Mouse (Mus musculus) neural tube, embryonic 15.5 days (tissue): Measurements from ENCODE around the gene Il20rb. TPM values are rescaled to one million over a fixed set of nuclear protein-coding genes. Genes with fewer than 3 reads are reported as not detected.

Experiments used
- ATAC-seq: fragments of 200-750 bp; cut with Nextera tagmentation; 2 replicates; pipeline ENCODE4 v1.8.0; 2017; ENCODE audit warnings: mild to moderate bottlenecking, moderate TSS enrichment, moderate library complexity; ENCODE audit not compliant: low FRiP score
- H3K27ac ChIP-seq: fragments of 300-500 bp; sonication (generic); replicated peaks from 2 replicates; pipeline ENCODE4 v1.5.1; 2015; ENCODE audit warnings: mild to moderate bottlenecking, inconsistent platforms
- H3K27me3 ChIP-seq: fragments of 300-500 bp; sonication (generic); replicated peaks from 2 replicates; pipeline ENCODE4 v1.6.1; 2015; ENCODE audit warnings: inconsistent platforms
- H3K36me3 ChIP-seq: fragments of 300-500 bp; sonication (generic); 2 replicates; pipeline ENCODE4 v1.6.1; 2015; ENCODE audit warnings: inconsistent platforms
- H3K4me1 ChIP-seq: fragments of 300-500 bp; sonication (generic); 2 replicates; pipeline ENCODE4 v1.6.1; 2015; ENCODE audit warnings: inconsistent platforms
- H3K4me2 ChIP-seq: fragments of 300-500 bp; sonication (generic); 2 replicates; pipeline ENCODE4 v1.6.1; 2015; ENCODE audit warnings: inconsistent platforms, mild to moderate bottlenecking, moderate library complexity
- H3K4me3 ChIP-seq: fragments of 300-500 bp; sonication (generic); replicated peaks from 2 replicates; pipeline ENCODE4 v1.5.1; 2015; ENCODE audit warnings: mild to moderate bottlenecking, inconsistent platforms
- H3K9ac ChIP-seq: fragments of 300-500 bp; sonication (generic); replicated peaks from 2 replicates; pipeline ENCODE4 v1.6.1; 2015; ENCODE audit warnings: mild to moderate bottlenecking, inconsistent platforms
- H3K9me3 ChIP-seq: fragments of 300-500 bp; sonication (generic); replicated peaks from 2 replicates; pipeline ENCODE4 v1.6.1; 2016; ENCODE audit warnings: inconsistent platforms
- WGBS: fragments of 180-500 bp; shearing (Covaris S2); methylation state at CpG from one replicate; pipeline ENCODE4 v1.1.7; 2015; ENCODE audit warnings: mixed read lengths; 5-methylcytosine and 5-hydroxymethylcytosine counted together
- polyA plus RNA-seq: library from polyadenylated mRNA; unstranded; fragments of >200 nt; fragmentation: Nextera tagmentation; extraction: Ambion mirVana; gene quantifications from 2 replicates; pipeline ENCODE4 v1.2.1, GENCODE M21; 2015

The Il20rb gene
- polyA plus RNA-seq = 0.52 and 1.7 TPM in 2 replicates

DNA sequence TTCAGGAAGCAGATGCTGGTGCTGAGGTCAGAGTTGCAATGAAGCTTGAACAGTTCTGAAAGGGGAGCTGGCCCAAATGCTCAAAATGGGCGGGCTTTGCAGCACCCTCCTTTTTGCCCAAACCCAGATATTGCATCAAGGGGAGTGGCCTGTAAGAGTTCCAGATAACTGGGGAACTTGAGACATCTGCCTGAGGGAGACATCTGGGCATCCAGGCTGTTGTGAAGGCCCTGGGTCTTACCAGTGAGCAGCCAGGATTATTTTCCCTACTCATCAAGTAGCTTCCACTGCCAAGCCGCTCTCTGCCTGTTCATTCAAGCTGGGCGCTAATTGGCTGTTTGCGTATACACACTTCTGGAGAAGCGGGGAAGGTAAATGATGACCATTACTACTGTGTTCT lies at the start of gene Il20rb:
TSS of gene Il20rb (minus strand) at position 358 of the 400 bp plus-strand sequence.
- Histone ChIP-seq H3K27me3 (no peaks in the 10 kb centered on the region), H3K27ac (no peak within 1 kb of the TSS), H3K36me3 (no peaks in the 10 kb centered on the region), H3K9me3 (no peaks in the 10 kb centered on the region), H3K4me3 (no peak within 1 kb of the TSS), H3K4me2 (no peak within 1 kb of the TSS), H3K4me1 (no peaks in the 10 kb centered on the region), H3K9ac (no peak within 1 kb of the TSS)
- no peak for ATAC-seq
- 79% methylated on average over 5 of the region's 5 CpGs for WGBS

DNA sequence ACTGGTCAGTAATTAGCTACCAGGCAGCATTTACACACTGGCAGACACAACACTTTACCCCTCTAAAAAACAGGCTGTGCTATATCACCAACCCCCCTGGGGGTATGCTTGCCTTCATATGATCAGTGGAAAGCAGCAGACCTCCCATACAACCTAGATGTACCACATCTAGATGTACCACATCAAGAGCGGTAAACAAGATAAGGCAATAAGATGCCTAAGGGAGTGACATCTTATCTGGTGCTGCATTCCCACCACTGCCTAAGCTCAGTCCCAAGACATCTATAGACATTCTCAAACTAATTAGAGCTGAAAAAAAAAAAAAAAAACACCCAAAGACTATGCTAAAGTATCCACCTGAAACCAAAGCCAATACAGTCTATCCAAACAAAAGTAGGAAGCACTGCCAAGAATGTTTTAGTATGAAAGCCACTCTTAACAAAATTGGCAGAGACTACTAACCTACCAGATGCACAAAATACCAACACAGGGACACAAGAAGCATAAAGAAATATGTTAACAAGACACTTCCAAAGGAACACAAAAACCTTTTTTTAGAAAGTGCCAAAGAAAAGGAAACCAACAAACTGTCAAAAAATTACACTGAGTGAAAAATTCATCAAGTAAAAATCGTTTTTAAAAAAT lies 49.2 kb upstream of the Il20rb start:
- no peak overlapping the region for H3K4me2 ChIP-seq
- ATAC-seq = no peak

DNA sequence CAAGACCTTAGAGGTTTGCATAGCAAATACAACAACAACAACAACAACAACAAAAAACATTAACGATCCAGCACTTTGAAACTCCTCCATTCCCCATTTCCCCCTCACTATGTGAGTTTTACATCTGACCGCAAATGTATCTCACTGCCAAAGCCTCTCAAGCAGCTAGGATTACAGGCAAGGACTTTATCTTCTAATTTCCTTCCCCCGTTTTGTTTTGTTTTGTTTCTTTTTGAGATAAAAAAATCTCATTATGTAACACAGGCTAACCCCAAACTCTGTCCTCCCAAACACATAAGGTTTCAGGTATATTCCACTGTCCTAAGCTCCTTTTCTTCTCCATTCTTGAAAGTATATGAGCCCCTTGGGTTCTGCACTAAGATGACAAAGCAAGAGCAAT lies 48.1 kb upstream of the Il20rb start:
- H3K27ac ChIP-seq = no peak overlapping the region
- peaks cover 5% of the 10 kb centered on the region; the same call in 1 of the 2 replicates for H3K4me1 ChIP-seq
- H3K4me2 ChIP-seq = no peak overlapping the region
- H3K9ac ChIP-seq = no peak overlapping the region
- no peak for ATAC-seq
- no peaks in the 10 kb centered on the region for H3K36me3 ChIP-seq
- no peak overlapping the region for H3K4me3 ChIP-seq
- no peaks in the 10 kb centered on the region for H3K9me3 ChIP-seq
- 92% methylated on average over 3 of the region's 3 CpGs for WGBS
- no peaks in the 10 kb centered on the region for H3K27me3 ChIP-seq

More for the DNA sequence above, 49.2 kb upstream of the Il20rb start:
- H3K4me1 ChIP-seq = peaks cover 5% of the 10 kb centered on the region; the same call in 1 of the 2 replicates
- no peak overlapping the region for H3K4me3 ChIP-seq
- no peak overlapping the region for H3K27ac ChIP-seq
- 91% methylated on average over 2 of the region's 2 CpGs for WGBS
- H3K36me3 ChIP-seq = no peaks in the 10 kb centered on the region
- no peaks in the 10 kb centered on the region for H3K9me3 ChIP-seq
- H3K27me3 ChIP-seq = no peaks in the 10 kb centered on the region
- H3K9ac ChIP-seq = no peak overlapping the region

DNA sequence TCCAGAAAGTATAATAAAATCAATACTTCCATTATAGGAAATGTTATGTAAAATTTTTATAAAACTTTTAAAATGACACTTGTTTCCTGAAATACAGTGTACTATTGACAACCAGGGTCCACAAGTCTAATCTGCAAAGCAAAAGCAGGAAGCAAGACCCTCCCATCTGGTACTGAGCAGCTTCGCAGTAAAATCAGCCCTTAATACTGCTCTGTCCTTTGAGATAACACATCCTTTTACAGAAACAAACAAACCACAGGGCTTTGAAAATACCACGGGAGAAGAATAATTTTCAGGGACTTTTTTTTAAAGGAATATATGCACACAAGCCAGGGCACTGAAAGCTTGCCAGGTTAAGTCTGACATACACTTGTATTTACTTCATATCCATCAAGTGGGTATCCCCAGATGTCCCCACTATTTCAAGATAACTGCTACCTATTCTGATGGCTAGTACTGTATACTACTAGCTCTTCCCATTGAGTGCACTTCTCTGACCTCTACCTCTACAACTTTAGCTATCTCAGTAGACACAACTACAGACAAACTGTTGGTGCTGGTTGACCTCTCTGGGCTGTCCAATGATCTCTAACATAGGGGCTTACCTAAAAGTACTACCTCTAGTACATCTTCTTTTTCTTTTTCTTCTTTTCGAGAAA lies 46.4 kb upstream of the Il20rb start:
- no peak overlapping the region for H3K27ac ChIP-seq
- no peak overlapping the region for H3K9ac ChIP-seq
- ATAC-seq = no peak
- WGBS = 77% methylated on average over 3 of the region's 3 CpGs
- H3K4me1 ChIP-seq = peaks cover 5% of the 10 kb centered on the region; the same call in 1 of the 2 replicates
- no peaks in the 10 kb centered on the region for H3K9me3 ChIP-seq
- H3K4me3 ChIP-seq = no peak overlapping the region
- no peaks in the 10 kb centered on the region for H3K27me3 ChIP-seq
- no peaks in the 10 kb centered on the region for H3K36me3 ChIP-seq
- H3K4me2 ChIP-seq = no peak overlapping the region

DNA sequence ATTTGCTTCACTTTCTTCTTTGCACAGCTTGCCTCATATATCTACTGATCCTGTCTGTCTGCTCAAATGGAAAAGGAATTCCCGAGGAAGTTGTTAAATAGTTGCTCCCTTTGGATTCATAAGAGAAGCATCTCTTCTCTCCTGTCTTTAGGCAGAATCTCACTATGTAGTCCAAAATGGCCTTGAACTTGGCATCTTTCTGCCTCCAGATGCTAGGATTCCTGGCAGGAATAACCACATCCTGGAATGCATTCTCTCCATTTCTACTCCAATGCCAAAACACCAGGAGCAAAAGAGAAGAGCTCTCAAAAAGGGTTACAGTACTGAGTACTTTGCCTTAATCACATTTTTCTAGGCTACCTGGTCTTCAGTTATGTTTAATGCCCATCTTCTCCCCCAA lies 44.7 kb upstream of the Il20rb start:
- Histone ChIP-seq H3K36me3 (no peaks in the 10 kb centered on the region), H3K4me1 (peaks cover 5% of the 10 kb centered on the region; the same call in 1 of the 2 replicates), H3K27me3 (no peaks in the 10 kb centered on the region), H3K27ac (no peak overlapping the region), H3K4me3 (no peak overlapping the region), H3K9ac (no peak overlapping the region), H3K9me3 (no peaks in the 10 kb centered on the region), H3K4me2 (no peak overlapping the region)
- ATAC-seq = no peak
- WGBS = 42% methylated on average over 1 of the region's 1 CpGs

DNA sequence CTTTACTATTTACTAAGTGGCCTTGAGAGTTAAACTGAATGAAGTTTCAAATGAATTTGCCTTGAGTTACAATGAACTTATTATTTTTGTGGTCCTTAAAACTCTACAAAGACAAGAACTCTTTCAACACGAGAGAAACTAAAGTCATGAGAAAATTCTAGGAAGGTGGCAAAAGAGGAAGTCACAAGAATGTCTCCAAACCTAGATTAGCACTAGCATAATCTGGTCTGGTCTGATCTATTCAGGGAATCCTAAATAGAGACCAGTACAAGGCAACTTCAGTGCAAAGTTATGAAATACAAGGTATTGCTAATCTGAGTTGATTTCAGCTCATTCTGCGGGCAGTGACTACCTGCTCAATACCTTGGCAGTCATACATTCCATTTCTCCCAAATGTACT lies 38.6 kb upstream of the Il20rb start:
- no peak overlapping the region for H3K4me2 ChIP-seq
- H3K27me3 ChIP-seq = no peaks in the 10 kb centered on the region
- no peak overlapping the region for H3K27ac ChIP-seq
- H3K4me3 ChIP-seq = no peak overlapping the region
- H3K9me3 ChIP-seq = no peaks in the 10 kb centered on the region
- H3K36me3 ChIP-seq = no peaks in the 10 kb centered on the region
- no peaks in the 10 kb centered on the region for H3K4me1 ChIP-seq
- 90% methylated on average over 2 of the region's 2 CpGs for WGBS
- H3K9ac ChIP-seq = no peak overlapping the region
- ATAC-seq = no peak

DNA sequence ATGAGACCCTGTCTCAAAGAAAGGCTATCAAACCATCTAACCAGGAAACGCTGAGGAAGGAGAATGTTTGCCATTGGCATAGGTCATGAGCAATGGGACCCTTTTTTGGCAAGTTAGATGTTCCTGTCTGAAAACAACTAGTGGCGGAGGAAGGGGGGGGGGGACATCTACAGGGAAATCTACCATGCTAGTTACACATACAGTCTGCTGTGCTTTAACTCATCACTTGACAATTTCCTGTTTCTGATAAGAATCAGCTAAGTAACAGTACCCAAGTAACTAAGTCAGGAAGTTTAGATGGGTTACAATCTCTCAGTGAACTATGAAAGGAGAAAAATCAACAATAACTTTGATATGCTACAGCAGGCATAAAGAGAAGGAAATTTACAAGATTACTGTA lies 35.4 kb upstream of the Il20rb start:
- Histone ChIP-seq H3K9me3 (no peaks in the 10 kb centered on the region), H3K4me2 (no peak overlapping the region), H3K9ac (no peak overlapping the region), H3K4me1 (no peaks in the 10 kb centered on the region), H3K27me3 (no peaks in the 10 kb centered on the region), H3K4me3 (no peak overlapping the region), H3K36me3 (no peaks in the 10 kb centered on the region), H3K27ac (no peak overlapping the region)
- WGBS = 83% methylated on average over 2 of the region's 2 CpGs
- ATAC-seq = no peak

DNA sequence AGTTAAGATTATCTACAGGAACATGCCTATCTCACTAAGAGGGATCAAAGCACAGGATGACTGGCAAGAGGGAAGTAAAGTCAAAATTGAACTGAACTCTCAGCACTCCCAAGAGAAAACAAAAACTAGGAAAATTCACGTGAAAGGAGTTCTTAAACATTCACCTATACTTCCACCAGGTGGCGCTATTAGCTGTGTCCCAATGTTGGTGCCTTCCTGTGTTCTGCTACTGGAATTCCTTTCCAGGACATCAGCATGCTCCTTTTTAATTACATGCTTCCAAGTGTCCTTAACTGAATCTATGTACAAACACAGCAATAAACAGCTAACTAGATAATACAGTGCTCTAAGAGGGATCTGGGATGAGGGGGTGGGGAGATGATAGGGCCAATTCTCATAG lies 34.0 kb upstream of the Il20rb start:
- no peaks in the 10 kb centered on the region for H3K27me3 ChIP-seq
- no peak overlapping the region for H3K4me2 ChIP-seq
- no peaks in the 10 kb centered on the region for H3K36me3 ChIP-seq
- no peaks in the 10 kb centered on the region for H3K9me3 ChIP-seq
- H3K9ac ChIP-seq = no peak overlapping the region
- H3K4me1 ChIP-seq = no peaks in the 10 kb centered on the region
- H3K4me3 ChIP-seq = no peak overlapping the region
- H3K27ac ChIP-seq = no peak overlapping the region
- ATAC-seq = no peak
- 1% methylated on average over 2 of the region's 2 CpGs for WGBS

DNA sequence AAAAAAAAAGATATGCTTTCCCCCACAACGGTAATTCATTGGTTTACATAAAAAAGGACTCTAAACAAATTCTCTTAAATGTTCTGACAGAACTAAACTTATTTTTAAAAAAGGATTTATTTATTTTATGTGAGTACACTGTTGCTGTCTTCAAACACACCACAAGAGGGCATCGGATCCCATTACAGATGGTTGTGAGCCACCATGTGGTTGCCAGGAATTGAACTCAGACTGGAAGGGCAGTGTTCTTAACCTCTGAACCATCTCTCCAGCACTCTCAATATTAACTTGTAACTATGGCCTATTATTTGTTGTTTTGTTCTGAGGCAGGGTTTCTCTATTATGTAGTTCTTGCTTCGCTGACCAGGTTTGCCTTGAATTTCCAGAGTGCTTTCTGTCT lies 33.4 kb upstream of the Il20rb start:
- no peak overlapping the region for H3K9ac ChIP-seq
- no peak overlapping the region for H3K4me3 ChIP-seq
- H3K27me3 ChIP-seq = no peaks in the 10 kb centered on the region
- no peaks in the 10 kb centered on the region for H3K9me3 ChIP-seq
- H3K4me1 ChIP-seq = no peaks in the 10 kb centered on the region
- H3K36me3 ChIP-seq = no peaks in the 10 kb centered on the region
- no peak for ATAC-seq
- no peak overlapping the region for H3K4me2 ChIP-seq
- 96% methylated on average over 3 of the region's 3 CpGs for WGBS
- H3K27ac ChIP-seq = no peak overlapping the region

DNA sequence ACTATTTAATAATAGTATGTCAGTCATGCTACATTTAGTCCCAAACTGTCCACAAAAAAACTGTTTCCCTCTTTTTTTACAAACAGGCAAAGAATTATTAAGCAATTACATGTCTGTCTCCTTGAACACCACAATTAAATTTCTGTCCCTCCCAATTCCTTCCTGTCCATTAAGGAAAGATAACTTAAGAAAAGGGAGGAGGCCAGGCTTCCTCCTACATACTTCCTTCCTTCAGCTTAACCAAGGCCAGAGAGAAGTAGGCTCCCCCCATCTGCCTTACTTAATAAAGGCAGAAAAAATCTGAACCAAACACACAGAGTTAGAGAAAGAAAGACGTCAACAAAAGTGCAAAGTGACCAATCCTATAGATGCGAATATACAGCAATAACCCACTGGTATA lies 21.0 kb upstream of the Il20rb start:
- Histone ChIP-seq H3K9me3 (no peaks in the 10 kb centered on the region), H3K27ac (no peak overlapping the region)
- WGBS = 83% methylated on average over 2 of the region's 2 CpGs

DNA sequence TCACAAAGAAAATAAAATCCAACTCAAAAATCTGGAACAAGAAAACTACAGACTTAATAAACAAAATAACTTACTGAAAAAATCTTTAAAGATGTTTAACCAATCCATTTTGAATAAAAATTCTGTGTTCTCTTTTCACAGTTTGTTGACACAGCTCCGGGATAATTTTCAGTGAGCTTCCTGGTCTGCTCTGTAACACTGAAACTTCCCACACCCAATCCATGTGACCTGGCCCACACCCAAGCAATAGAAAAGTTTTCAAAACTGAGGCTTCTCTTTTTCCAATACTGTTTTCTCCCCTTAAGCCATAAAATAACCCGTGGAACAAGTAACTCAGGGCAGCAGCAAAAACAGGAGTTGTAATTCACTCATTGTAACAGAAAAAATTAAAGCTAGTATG lies 20.1 kb upstream of the Il20rb start:
- H3K4me3 ChIP-seq = no peak overlapping the region
- no peak overlapping the region for H3K4me2 ChIP-seq
- no peaks in the 10 kb centered on the region for H3K9me3 ChIP-seq
- no peak for ATAC-seq
- H3K27me3 ChIP-seq = no peaks in the 10 kb centered on the region
- 75% methylated on average over 2 of the region's 2 CpGs for WGBS
- H3K36me3 ChIP-seq = no peaks in the 10 kb centered on the region
- H3K27ac ChIP-seq = no peak overlapping the region
- no peaks in the 10 kb centered on the region for H3K4me1 ChIP-seq
- H3K9ac ChIP-seq = no peak overlapping the region

More for the DNA sequence above, 21.0 kb upstream of the Il20rb start:
- no peaks in the 10 kb centered on the region for H3K36me3 ChIP-seq
- no peaks in the 10 kb centered on the region for H3K4me1 ChIP-seq
- ATAC-seq = no peak
- H3K27me3 ChIP-seq = no peaks in the 10 kb centered on the region
- no peak overlapping the region for H3K4me3 ChIP-seq
- no peak overlapping the region for H3K9ac ChIP-seq
- H3K4me2 ChIP-seq = no peak overlapping the region

DNA sequence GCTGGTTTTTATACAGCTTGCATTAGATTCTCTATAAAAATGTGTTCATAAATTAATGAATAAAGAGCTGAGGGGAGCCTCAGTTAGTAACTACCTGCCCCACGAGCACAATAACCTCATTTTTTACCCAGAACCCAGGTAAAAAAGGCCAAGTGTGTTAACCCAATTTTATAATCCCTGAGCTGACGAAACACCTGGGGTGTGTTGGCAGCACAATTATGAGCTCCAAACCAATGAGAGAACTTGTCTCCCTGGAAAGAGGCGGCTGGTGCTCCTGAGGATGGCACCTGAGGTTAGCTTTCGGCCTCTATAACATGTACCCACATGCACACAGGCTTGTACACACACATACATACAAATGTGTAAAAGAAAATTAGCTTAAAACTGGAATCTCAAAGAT lies 18.9 kb upstream of the Il20rb start:
- no peak overlapping the region for H3K27ac ChIP-seq
- no peaks in the 10 kb centered on the region for H3K4me1 ChIP-seq
- no peak for ATAC-seq
- H3K4me2 ChIP-seq = no peak overlapping the region
- no peak overlapping the region for H3K9ac ChIP-seq
- H3K4me3 ChIP-seq = no peak overlapping the region
- H3K36me3 ChIP-seq = no peaks in the 10 kb centered on the region
- WGBS = 93% methylated on average over 4 of the region's 4 CpGs
- H3K9me3 ChIP-seq = no peaks in the 10 kb centered on the region
- no peaks in the 10 kb centered on the region for H3K27me3 ChIP-seq
